Mouse (Mus musculus) spleen, adult 2 months (tissue): ENCODE results near the gene Slc25a19.

Experiments
- CTCF ChIP-seq: fragments of 200-500 bp; IDR thresholded peaks from 2 replicates; pipeline ENCODE4 v1.5.1; 2011; ENCODE audit warnings: mild to moderate bottlenecking, inconsistent platforms; ENCODE audit not compliant: insufficient read depth, insufficient read length, insufficient replicate concordance; ENCODE audit errors: extremely low read depth
- POLR2A ChIP-seq: fragments of 200-500 bp; IDR thresholded peaks from 2 replicates; pipeline ENCODE4 v1.6.1; 2011; ENCODE audit warnings: low read depth, low read length, inconsistent platforms

- TF ChIP-seq CTCF (no peak), POLR2A (no peak)
Observed at GRCm38 (mm10) chr11:115634109-115634508, 6.0 kb upstream of the Slc25a19 start.
